Mouse (Mus musculus) naive thymus-derived CD4-positive, alpha-beta T cell, adult 2 months (primary cell): ENCODE measurements at regions not wholly inside any gene's neighbourhood (a gene's known extent, or its start where the extent isn't known, plus 50 kb on each side); places are given as distances from the start of the nearest gene placed in this dataset.
A peak's percentile ranks its signal among the peaks of the same experiment; 100 is the strongest.

Experiments
- DNase-seq: peaks from one replicate; pipeline ENCODE4 v3.0.0-alpha.2; 2011; ENCODE audit warnings: low read depth

DNA sequence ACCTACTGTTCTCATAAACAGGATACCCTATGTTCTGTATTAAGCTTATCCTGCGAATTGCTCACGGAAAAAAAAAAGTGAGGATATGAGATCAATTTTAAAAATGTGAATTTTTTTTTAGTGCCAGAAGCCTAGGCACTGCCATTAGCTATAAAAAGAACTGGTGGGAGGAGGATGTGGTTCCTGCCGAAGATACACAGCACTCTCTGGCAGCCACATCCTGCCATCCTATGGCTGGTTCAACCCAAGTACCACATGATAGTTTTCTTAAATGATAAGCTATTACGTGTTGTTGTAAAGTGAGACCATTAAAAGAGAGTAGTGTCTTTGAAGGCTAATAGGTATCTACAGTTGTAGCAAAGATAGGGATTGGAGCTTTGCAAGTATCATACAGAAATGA is 58.2 kb upstream of the Ppp3ca start:
- DNase-seq: peak; percentile 79

DNA sequence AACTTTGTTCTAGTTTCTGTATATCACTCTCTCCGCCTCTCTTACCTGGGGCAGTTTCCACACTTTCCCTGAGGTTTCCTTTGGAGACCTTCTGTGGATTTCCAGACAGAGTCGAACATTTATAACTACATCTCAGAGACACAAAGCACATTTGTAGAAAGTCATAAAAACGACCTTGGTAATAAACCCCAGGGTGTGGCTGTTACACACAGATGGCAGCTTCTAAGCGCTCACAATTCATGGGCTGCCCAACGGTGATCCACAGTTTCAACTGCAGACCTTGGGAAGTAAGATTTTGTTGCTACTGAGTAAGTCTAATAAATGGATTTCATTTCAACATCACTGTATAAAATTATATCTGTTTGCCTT is 59.4 kb upstream of the Ppp3ca start:
- DNase-seq: peak; percentile 9

DNA sequence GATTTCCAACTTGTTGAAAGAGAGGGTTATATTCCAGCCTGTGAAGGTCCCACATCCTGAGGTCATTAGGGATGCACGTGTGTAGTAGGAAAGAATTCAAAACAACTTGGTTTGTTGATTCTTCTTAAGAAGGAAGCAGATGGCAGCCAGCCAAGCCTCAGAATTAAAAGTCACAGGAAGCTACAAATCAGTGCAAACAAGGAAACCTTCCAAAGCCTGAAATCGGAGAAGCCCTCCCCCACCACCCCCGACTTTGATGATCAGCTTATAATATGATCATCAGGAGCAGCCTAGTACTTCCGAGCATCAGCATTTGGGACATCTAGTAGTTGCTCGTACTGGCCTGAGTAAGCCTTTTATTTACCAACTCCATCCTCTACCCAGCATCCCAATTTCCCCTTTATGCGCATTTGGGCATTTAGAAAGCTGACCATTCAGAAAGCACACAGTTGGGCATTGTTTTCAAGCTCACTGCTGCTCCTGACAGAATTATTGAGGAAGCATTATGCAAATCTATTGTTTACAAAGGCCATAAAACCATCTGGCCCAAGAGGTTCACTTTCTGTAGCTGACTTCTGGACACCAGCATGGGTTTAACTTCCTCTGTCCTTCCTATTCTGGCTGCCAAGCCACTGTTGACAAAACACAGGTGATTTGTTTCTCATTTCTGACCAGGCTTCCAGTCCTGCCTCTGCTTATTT is 59.9 kb upstream of the Ppp3ca start:
- DNase-seq: peak; percentile 67

DNA sequence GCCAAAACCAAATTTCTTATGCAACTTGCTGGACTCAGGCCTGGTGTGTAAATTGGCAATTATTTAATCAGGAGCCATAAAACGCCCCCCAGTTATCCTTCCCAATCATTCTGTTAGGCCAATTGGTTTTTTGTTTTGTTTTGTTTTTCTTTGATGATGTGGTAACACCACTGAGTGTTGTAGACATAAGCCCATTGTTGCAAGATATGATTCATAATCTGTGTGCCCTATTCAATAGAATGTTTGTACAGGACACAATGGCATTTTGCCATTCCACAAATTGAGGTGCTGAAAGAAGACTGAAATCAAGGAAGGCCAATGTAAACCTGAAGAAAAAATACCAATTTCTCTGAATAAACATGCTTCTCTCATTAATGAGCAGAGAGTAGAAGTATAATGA is 68.2 kb upstream of the Ppp3ca start:
- no peak for DNase-seq

DNA sequence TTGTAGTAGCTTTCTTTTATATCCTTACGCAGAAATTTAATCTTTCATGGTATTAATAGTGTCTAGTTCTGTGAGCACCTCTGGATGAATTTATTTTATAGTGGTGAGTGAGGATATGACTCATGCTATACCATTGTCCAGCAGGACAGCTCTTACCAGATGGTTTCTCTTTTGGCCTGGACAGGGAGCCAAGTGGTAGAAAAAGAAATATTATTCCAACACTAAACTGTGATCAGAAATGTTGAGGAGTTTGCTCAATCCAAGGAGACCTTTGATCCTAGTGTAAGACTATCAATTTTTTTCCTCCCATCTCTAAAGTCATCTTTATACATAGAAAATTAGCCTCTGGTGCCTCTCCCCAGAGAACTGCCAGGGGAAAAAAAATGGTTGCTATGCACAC is 86.0 kb upstream of the Ppp3ca start:
- DNase-seq: no peak

DNA sequence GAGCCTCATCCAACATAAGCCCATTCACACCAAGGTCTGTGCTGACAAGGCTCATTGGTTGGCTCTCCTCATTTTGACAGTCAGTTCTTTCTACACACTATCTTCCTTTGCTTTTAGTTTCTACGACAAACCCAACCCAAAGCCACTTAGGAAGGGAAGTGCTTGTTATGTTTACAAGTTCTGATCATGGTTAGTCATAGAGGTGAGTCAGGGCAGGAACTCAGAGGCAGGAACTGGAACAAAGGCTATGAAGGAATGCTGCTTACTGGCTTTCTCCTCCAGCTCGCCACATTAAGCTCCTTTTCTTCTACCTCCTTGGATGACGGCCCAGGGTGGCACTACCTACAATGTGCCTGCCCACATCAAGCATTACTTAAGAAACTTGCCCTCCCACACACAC is 91.9 kb upstream of the Ppp3ca start:
- DNase-seq: no peak

DNA sequence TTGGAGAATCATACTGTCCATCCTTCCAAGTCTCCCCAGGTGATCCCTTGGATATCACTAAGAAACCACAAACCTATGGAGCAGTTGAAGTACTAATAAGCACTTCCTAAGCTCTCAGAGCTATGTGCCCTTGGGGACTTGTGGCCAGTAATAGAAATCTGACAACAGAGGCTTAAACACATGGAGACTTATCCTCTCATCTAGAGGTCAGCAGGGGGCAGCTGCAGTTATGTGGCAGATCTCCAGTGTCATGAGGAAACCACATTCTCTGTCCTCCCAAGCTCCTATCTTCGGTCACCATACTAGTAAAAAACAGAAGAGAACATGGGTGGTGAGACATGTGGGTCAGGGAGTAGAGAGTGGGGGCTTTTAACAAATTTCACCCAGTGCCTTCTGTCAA is 99.4 kb upstream of the Ppp3ca start:
- no peak for DNase-seq

DNA sequence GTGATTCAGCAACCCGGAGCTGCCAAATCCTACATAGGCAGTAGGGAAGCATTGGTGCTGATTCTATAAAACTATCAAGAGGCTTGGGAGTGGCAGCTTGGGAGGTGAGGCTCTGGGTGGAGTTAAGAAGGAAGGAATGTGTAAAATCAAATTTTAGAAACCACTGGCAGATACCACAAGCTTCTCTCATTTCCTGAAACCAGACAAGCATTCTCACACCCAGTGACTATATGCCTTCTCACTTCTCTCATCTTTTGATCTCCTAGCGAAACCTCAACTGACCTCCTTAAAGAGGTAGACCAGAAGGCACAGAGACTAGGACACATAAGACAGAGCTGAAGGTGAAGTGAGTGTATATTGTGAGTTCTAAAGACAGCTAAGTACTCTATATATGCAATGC is 113.4 kb upstream of the Ppp3ca start:
- DNase-seq: peak; percentile 12

DNA sequence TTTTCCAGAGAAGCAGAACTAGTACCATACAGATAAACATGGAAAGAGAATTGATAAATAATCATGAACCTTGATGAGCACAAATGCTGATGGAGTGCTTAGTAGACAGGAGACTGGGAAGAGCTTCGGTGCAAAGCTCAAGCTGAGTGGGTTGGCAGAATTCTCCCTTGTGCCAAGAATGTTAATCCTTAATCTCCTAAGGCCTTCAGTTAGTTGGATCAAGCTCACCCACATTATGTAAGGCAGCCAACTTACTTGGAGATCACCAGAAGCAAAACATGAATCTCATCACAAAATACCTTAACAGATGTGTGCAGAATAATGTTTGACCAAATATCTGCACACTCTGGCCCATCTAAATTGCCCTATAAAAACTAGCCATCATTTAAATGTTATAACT is 120.5 kb upstream of the Ppp3ca start:
- DNase-seq: no peak

DNA sequence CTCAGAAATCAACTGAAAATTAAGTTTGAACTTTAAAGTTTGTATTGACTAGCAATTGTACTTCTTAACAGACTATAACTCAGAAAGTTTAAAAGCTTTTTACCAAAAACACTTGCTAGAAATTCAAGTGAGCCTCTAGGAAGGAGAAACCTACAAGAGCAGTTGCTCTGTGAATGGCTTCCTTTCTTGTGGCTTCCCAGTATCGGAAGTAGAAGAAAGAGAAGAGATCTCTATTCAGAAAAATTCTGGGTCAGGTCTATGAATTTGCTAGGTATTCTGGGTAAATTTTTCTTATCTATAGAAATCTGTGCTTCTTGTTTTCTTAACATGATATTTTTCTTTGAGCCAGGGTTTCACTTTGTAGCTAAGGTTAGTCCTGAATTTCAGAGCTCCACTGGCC is 138.3 kb upstream of the Ppp3ca start:
- peak; percentile 54 for DNase-seq

DNA sequence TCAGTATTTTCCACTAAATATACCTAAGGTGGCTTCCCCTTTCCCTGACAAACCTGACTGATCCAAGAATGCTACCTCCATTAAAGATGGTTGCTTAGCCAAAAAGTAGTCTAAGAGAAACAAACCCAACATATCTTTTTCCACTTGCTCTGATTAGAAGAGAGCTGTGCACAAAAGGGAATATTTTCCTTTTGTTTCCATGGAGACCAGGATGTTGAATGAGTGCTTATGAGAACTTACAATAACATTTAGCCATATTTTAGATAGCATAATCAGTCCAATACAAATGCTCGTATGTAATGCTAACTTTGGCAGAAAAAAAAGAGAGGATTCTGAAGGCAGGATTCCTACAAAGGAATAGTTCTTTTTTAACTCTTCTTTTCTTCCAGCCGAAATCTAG is 161.3 kb upstream of the Ppp3ca start:
- DNase-seq: no peak

DNA sequence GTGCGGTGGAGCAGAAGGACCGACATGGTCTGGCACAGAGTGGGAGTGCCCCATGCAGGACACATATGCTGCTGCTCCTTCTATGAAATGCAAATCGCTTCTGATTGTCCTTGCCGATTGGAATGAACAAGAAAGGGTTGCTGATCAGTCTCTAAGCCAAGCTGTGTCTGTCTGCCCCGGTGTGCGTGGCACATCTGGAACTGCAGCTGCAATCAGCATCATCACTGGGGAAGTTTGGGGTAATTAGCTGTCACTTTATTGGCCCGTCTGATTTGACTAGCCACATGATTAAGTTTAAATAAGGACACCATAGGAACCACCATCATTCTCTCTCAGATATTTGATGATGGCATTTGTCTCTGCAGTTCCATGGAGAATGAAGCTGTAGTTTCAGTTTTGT is 162.9 kb upstream of the Ppp3ca start:
- no peak for DNase-seq

DNA sequence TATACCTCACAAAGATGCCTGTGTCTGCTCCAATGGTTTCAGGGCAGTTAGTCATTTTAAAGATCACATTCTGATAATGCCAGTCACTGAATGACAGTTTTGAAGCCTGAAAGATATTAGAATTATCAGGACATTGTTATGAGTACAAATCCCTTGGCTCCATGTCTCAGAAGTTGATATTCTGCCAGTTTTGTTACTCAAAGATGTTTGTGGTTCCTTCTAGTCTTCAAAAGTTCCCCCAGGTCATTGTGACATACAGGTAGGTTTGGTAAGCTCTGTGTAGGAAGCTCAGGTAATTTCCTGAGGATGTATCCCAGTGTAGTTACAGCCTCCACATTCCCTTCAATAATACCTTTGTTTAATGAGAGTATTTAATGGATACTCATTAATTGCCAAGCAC is 169.0 kb upstream of the Bank1 start:
- no peak for DNase-seq

DNA sequence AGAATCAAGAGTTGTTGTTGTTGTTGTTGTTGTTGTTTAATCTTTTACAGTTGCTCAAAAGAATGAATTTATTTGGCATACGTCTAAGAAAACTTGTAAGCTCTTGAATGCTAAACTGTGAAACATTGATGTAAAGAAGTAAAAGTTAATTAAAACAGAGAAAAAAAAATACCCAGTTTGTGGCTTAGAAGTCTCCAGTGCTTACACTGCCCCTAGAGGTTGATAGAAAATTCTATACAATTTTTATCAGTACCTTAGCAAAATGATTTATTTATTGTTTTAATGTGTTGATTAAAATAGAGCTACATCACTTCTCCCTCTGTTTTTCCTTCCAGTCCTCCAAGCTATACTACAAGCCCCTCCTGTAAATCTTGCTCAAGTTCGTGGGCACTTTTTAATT is 165.8 kb upstream of the Bank1 start:
- no peak for DNase-seq

DNA sequence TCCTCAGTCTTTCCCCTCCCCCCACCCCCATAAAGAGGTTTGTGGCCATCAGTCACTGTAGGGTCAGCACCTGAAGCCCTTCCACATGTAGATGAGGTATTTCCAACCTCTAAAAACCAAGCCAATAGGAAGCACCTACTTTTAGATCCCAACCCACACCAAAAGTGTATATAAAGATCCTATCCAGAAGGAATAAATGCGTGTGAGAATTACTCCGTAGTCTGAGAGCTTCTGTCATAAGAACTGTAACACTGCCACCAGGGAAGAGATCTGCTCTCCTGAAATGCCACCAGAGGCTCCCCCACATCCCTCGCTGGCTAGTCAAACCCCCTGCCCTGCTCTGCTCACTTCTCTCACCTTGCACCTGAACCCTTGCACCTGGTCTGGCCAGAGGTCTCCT is 145.8 kb upstream of the Bank1 start:
- no peak for DNase-seq

DNA sequence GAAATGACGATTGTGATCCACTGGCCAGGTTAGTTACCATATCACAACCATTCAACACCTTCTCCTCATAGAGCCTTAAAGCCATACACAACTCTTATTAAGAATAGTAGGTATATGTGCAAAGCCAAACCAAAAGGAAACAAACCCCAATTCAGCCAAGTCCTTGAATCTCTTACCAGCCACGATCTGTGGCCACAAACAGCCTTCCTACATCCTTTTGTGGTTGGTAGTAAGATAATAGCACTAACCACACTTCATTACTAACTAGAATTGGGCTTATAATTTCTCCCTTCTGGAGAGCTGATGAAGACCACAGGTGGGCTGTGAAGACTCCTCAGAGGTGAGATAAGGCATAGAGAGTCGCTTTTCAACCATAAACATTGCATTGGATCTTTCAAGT is 136.9 kb upstream of the Bank1 start:
- no peak for DNase-seq

DNA sequence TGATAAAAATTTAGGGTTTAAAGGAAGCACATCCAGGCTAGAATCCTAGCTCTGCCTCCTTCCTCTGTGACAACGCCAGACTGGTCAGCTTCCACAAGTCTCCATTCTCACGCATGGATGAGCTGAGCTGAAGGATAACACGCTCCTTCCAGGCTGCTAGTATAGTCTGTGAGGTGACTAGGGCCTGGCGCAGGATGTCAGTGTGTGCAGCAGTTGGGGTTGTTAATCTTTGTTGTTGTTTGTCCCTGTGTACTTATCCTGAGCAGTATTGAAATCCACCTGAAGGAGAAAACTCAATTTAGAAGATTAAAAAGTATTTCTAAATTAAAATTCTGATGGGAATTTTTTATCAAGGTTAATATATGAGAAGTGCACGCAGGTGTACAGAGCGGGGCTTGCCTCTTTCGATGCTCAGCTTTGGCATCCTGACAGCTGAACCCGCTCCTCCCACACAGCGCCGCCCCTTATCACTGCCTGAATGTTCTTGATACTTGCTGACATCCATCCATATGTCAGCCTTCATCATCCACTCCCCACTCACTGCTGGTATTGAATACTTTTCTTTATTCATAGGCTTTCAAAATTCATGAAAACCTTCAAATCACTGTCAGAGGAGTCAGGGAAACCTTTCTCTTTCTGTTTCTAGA is 130.7 kb upstream of the Bank1 start:
- no peak for DNase-seq

DNA sequence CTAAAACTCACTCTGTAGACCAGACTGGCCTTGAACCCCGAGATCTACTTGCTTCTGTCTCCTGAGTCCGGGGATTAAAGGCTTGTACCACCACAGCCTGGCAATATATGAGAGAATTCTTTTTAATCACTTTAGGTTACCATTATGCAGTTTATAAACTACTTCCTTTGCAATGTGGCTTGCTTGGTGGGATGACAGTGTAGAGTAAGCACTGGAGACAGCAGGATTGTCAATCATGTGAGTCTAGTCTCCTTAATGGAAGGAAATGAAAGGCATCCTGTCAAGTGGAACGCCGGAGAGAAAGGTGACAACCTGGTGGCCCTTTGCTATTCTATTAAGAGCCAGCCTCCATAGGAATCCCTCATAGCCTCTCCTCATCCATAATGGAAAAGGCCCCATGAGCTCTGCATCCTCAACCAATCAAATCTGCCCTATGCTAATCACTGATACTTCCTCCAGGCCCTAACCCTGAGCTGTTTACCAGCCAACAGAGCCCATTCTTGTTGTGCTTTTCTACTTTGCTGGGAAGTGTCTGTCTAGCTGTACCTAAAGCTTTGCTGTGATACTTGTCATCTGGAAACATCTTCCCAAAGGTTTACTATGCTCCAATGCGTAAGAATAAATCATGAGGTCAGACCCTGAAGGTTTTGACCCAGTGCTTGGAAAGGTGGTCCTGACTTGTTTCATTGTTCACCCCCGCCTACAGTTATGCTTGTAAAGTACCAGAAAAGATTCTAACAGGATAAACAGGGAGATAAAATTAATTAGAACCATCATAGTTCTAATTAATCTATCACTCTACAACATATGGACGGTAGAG is 130.0 kb upstream of the Bank1 start:
- no peak for DNase-seq

DNA sequence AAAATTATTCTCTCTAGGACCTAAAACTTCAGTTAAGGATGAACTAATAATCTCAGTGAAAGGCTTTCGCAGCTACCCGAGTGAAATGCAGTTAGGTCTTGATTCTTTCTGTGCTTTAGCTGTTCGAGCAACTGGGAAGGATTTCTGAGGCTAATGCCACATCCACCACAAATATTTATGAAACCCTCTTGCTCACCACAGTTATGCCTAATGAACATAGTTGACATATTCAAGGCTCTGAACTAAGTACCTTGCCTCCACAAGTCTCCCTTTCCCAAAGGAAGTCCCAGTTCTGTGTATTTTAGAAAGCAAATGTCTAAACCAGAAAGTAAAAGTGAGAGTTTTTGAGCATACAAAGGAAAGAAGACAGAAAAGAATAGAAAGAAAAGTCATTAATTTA is 129.1 kb upstream of the Bank1 start:
- no peak for DNase-seq

DNA sequence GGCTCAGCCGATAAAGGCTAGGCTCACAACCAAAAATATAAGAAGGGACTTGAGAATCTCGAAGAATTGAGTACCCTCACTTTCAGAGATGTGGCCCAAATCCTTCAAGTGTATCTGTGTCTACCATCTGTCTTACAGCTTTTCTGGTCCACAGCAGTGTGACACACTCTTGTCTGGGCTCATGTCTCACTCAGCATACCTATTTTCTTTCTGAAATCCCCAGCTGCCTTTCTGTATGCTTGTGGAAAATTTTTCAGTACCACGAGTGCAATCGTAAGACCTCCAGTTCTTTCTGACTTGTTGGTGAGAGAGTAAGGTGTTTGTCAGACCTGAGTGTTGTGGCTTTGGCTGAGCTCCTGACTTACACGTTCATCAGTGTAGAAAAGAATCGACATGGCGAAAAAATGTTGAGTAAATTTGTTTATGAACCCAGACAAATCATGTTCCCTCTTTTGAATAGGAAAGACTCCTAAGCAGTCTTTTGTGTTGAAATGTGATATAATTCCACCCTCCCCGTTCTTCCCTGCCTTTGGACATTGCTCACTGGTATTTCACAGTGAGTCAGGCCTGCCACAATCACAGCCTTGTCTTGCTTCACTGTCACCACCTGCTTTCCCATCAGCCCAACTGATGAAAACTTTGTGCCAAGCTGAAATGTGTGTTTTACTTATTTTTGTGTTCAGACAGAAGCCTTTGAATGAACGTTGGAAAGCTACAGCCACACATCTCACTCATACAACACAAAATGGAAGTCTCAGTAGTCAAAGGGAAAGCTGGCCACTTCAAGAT is 125.3 kb upstream of the Bank1 start:
- no peak for DNase-seq

DNA sequence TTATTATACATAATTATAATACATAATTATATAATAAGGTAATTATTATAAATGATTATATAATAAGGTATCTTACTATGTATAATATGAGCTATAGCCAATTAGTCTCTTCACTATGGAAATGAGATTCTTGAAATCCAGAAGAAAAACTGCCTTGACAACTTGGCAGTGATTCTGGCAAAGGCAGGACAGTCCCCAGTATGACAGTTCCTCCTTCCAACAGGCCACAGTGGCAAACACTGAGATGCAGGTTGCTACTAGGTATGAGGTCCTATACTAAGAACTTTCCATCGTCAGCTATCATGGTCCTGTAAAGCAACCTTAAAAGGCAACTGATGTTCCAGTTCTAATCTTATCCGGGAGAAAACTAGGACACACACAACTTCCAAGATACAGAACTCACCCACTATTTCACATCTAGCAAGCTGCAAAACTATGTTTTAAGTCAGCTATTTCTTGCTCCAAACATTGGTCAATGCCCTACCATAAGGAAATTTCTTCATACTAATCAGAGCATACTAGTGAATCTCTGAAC is 124.6 kb upstream of the Bank1 start:
- no peak for DNase-seq

DNA sequence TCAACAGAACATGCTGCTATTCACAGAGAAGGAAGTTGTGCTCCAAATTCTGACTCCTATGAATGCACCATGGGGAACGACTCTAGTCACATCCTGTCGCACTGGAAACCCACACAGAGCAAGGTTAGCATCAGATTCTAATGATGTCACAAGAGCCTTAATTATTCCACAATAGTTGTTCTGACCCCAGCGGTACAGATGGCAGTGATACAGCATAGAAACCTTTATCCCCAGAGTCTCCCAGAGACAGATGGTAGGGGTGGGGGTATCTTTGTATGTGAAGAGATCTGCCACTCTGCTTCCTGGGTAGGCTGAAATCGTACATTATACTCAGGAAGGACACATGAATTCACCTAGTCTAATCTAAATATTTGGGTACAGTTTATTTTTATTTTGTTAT is 123.5 kb upstream of the Bank1 start:
- no peak for DNase-seq
